Mouse (Mus musculus) kidney, embryonic 14.5 days (tissue): ENCODE data around the gene Rps12-ps3. TPM values are rescaled to one million over a fixed set of nuclear protein-coding genes. Genes with fewer than 3 reads are reported as not detected.

Experiments
- ATAC-seq: fragments of 200-750 bp; cut with Nextera tagmentation; 2 replicates; pipeline ENCODE4 v1.8.0; 2017; ENCODE audit warnings: moderate number of reproducible peaks, mild to moderate bottlenecking, moderate TSS enrichment, moderate library complexity; ENCODE audit not compliant: low FRiP score, low TSS enrichment
- H3K27ac ChIP-seq: fragments of 300-500 bp; sonication (generic); 2 replicates; pipeline ENCODE4 v1.5.1; 2014; ENCODE audit warnings: low read depth, mild to moderate bottlenecking, low read length, moderate library complexity, mixed read lengths
- H3K27me3 ChIP-seq: fragments of 300-500 bp; sonication (generic); 2 replicates; pipeline ENCODE4 v1.6.1; 2014; ENCODE audit warnings: mild to moderate bottlenecking, low read length; ENCODE audit not compliant: control insufficient read depth, insufficient read depth
- H3K36me3 ChIP-seq: fragments of 300-500 bp; sonication (generic); 2 replicates; pipeline ENCODE4 v1.6.1; 2014; ENCODE audit warnings: low read length, mixed read lengths; ENCODE audit not compliant: control insufficient read depth, insufficient read depth
- H3K4me1 ChIP-seq: fragments of 300-500 bp; sonication (generic); 2 replicates; pipeline ENCODE4 v1.6.1; 2014; ENCODE audit warnings: low read length, mixed read lengths; ENCODE audit not compliant: control insufficient read depth, insufficient read depth
- H3K4me2 ChIP-seq: fragments of 300-500 bp; sonication (generic); replicated peaks from 2 replicates; pipeline ENCODE4 v1.6.1; 2014; ENCODE audit warnings: low read depth, mild to moderate bottlenecking, low read length
- H3K4me3 ChIP-seq: fragments of 300-500 bp; sonication (generic); 2 replicates; pipeline ENCODE4 v1.5.1; 2014; ENCODE audit warnings: mild to moderate bottlenecking, low read length
- H3K9ac ChIP-seq: fragments of 300-500 bp; sonication (generic); 2 replicates; pipeline ENCODE4 v1.6.1; 2014; ENCODE audit warnings: low read depth, mild to moderate bottlenecking, low read length, moderate library complexity
- H3K9me3 ChIP-seq: fragments of 300-500 bp; sonication (generic); 2 replicates; pipeline ENCODE4 v1.6.1; 2016; ENCODE audit warnings: low read length; ENCODE audit not compliant: control insufficient read depth
- WGBS: fragments of 180-500 bp; shearing (Covaris S2); extraction: QIAGEN DNeasy Blood & Tissue Kit; methylation state at CpG from one replicate; pipeline ENCODE4 v1.1.7; 2014; 5-methylcytosine and 5-hydroxymethylcytosine counted together
- polyA plus RNA-seq: library from polyadenylated mRNA; unstranded; fragments of >200 nt; fragmentation: Nextera tagmentation; extraction: Ambion mirVana; gene quantifications from 2 replicates; pipeline ENCODE4 v1.2.1, GENCODE M21; 2014

Gene Rps12-ps3
- 37.8 and 48.6 TPM in 2 replicates for polyA plus RNA-seq

- H3K9me3 ChIP-seq, result no peaks in the 10 kb centered on the region
- H3K4me1 ChIP-seq, result no peaks in the 10 kb centered on the region
- peaks cover 14% of the 10 kb centered on the region; the same call in 1 of the 2 replicates for H3K36me3 ChIP-seq
- no peaks in the 10 kb centered on the region for H3K27me3 ChIP-seq
- 97% methylated on average over 13 of the region's 14 CpGs for WGBS
- H3K9ac ChIP-seq, result no peak within 1 kb of the TSS
- no peak for ATAC-seq
- H3K4me3 ChIP-seq, result no peak within 1 kb of the TSS
- no peak within 1 kb of the TSS for H3K27ac ChIP-seq
- no peak within 1 kb of the TSS for H3K4me2 ChIP-seq
Observed at GRCm38 (mm10) chr19:59321990-59322389, at the start of gene Rps12-ps3. Gene Rps12-ps3, plus strand, starts transcription at chr19:59322290.

GRCm38 (mm10) chr19:59273190-59273589, 48.9 kb upstream of the Rps12-ps3 start:
- Histone ChIP-seq H3K4me2 (no peak overlapping the region), H3K36me3 (no peaks in the 10 kb centered on the region), H3K9me3 (no peaks in the 10 kb centered on the region), H3K27me3 (no peaks in the 10 kb centered on the region), H3K4me1 (peaks cover under 1% of the 10 kb centered on the region; the same call in 1 of the 2 replicates), H3K9ac (no peak overlapping the region), H3K4me3 (no peak overlapping the region), H3K27ac (no peak overlapping the region)
- no peak for ATAC-seq
- WGBS, result 86% methylated on average over 7 of the region's 7 CpGs

GRCm38 (mm10) chr19:59276354-59276753, 45.7 kb upstream of the Rps12-ps3 start:
- no peaks in the 10 kb centered on the region for H3K36me3 ChIP-seq
- H3K4me2 ChIP-seq, result no peak overlapping the region
- H3K4me3 ChIP-seq, result no peak overlapping the region
- no peaks in the 10 kb centered on the region for H3K27me3 ChIP-seq
- H3K9me3 ChIP-seq, result no peaks in the 10 kb centered on the region
- no peak overlapping the region for H3K9ac ChIP-seq
- WGBS, result 85% methylated on average over 7 of the region's 7 CpGs
- H3K4me1 ChIP-seq, result no peaks in the 10 kb centered on the region
- H3K27ac ChIP-seq, result no peak overlapping the region
- ATAC-seq, result no peak

- H3K4me2 ChIP-seq, result no peak overlapping the region
- no peak for ATAC-seq
- no peak overlapping the region for H3K27ac ChIP-seq
- no peak overlapping the region for H3K9ac ChIP-seq
- no peaks in the 10 kb centered on the region for H3K9me3 ChIP-seq
- no peaks in the 10 kb centered on the region for H3K4me1 ChIP-seq
- H3K27me3 ChIP-seq, result no peaks in the 10 kb centered on the region
- no peak overlapping the region for H3K4me3 ChIP-seq
- no peaks in the 10 kb centered on the region for H3K36me3 ChIP-seq
Observed at GRCm38 (mm10) chr19:59280841-59281240, 41.2 kb upstream of the Rps12-ps3 start.

GRCm38 (mm10) chr19:59282001-59282400, 40.1 kb upstream of the Rps12-ps3 start:
- Histone ChIP-seq H3K9ac (no peak overlapping the region), H3K27ac (no peak overlapping the region), H3K27me3 (no peaks in the 10 kb centered on the region), H3K4me1 (no peaks in the 10 kb centered on the region), H3K36me3 (no peaks in the 10 kb centered on the region), H3K4me2 (no peak overlapping the region), H3K9me3 (no peaks in the 10 kb centered on the region), H3K4me3 (no peak overlapping the region)
- no peak for ATAC-seq
- WGBS, result 70% methylated on average over 3 of the region's 3 CpGs

- Histone ChIP-seq H3K4me3 (no peak overlapping the region), H3K9me3 (no peaks in the 10 kb centered on the region), H3K36me3 (no peaks in the 10 kb centered on the region), H3K27me3 (no peaks in the 10 kb centered on the region), H3K4me2 (no peak overlapping the region), H3K4me1 (no peaks in the 10 kb centered on the region), H3K27ac (no peak overlapping the region), H3K9ac (no peak overlapping the region)
- ATAC-seq, result no peak
Observed at GRCm38 (mm10) chr19:59289042-59289441, 33.0 kb upstream of the Rps12-ps3 start.

- 78% methylated on average over 6 of the region's 6 CpGs for WGBS
Observed at GRCm38 (mm10) chr19:59289811-59290210, 32.3 kb upstream of the Rps12-ps3 start.

GRCm38 (mm10) chr19:59292183-59292839, 29.8 kb upstream of the Rps12-ps3 start:
- H3K4me1 ChIP-seq, result no peaks in the 10 kb centered on the region; the same call in 1 of the 2 replicates
- no peaks in the 10 kb centered on the region for H3K36me3 ChIP-seq
- H3K9ac ChIP-seq, result no peak overlapping the region
- H3K9me3 ChIP-seq, result no peaks in the 10 kb centered on the region
- no peak for ATAC-seq
- no peak overlapping the region for H3K4me3 ChIP-seq
- no peak overlapping the region for H3K4me2 ChIP-seq
- 89% methylated on average over 5 of the region's 5 CpGs for WGBS
- no peak overlapping the region for H3K27ac ChIP-seq
- H3K27me3 ChIP-seq, result no peaks in the 10 kb centered on the region

More at GRCm38 (mm10) chr19:59289811-59290210, 32.3 kb upstream of the Rps12-ps3 start:
- Histone ChIP-seq H3K4me1 (no peaks in the 10 kb centered on the region), H3K9ac (no peak overlapping the region), H3K4me3 (no peak overlapping the region), H3K27ac (no peak overlapping the region), H3K9me3 (no peaks in the 10 kb centered on the region), H3K27me3 (no peaks in the 10 kb centered on the region), H3K36me3 (no peaks in the 10 kb centered on the region), H3K4me2 (no peak overlapping the region)
- ATAC-seq, result no peak

- no peak for ATAC-seq
- Histone ChIP-seq H3K4me1 (no peaks in the 10 kb centered on the region), H3K4me2 (no peak overlapping the region), H3K4me3 (no peak overlapping the region), H3K9ac (no peak overlapping the region), H3K9me3 (no peaks in the 10 kb centered on the region), H3K36me3 (peaks cover 13% of the 10 kb centered on the region; the same call in 1 of the 2 replicates), H3K27ac (no peak overlapping the region), H3K27me3 (no peaks in the 10 kb centered on the region)
Observed at GRCm38 (mm10) chr19:59315308-59315707, 6.8 kb upstream of the Rps12-ps3 start.
